Mouse (Mus musculus): ENCODE measurements around the gene Sik1. TPM values are rescaled to one million over a fixed set of nuclear protein-coding genes. Genes with fewer than 3 reads are reported as not detected.

Gene Sik1
- total RNA-seq, 2 experiments from 2014 or later, result 17.2 to 19.6 TPM

DNA sequence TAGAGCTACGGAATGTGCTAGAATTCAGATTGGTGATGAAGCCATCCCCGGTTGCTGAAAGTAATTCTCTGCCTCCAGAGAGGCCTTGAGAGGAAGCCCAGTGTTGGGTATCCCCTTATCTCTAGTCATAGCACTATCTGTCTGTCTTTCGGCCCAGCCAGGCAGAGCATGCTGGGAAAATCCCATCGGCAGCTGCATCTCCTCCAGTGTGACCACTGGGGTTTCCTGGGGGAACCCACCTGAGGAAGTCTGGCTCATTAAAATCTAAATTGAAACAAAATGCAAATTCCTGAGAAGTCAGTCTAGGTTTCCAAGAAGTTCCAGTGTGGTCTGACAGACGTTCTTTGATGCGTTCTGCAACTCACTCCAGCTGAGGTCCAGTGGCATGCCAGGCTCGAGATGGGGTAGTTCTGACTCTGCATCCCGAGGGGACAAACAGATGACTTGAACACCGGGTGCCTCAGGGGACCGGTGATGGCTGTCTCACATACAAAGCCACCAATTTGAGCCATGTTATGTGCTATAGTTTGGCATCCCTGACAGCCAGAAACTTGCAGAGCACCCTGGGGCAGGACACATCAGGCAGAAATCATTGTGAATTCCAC, 19.8 kb upstream of the Sik1 start:
- DNase-seq, result peak; percentile 2

DNA sequence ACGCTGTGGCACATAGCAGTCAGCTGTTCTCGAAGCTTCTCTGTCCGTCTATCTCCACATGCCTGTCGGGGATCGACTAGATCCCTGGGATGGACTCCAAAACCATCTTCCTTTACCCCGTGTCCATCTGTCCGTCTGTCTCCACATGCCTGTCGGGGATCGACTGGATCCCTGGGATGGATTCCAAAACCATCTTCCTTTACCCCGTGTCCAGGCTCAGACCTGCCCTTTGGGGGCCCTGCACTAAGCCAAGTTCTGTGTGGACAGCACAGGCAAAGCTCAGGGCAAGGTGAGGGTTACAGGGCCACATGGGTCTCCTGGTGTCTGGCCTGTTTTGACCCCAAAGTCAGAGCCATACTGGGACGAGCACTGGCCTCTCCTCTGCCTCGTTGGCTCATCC, 19.1 kb upstream of the Sik1 start:
- peak; percentile 4 for DNase-seq

GRCm38 (mm10) chr17:31873973-31874372, 18.4 kb upstream of the Sik1 start:
- peak; percentile 75 for DNase-seq

- peak; percentile 4 for DNase-seq
Measured at GRCm38 (mm10) chr17:31873185-31873870, 17.7 kb upstream of the Sik1 start.

DNA sequence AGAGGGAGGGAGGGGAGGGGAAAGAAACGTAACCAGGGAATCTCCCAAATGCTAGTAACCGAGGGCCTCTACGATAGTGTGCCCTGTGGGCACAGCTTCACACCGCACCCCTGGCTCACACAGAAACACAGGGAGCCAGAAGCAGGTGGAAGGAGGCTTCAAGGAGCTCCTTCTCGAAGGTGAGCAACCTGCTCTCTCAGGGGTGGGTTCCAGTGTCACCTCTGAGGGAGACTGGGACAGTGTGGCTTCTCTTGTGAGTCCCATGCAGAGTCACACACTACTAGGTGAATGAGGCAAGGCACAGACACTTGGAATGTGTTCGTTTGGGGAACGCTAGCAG, 17.2 kb upstream of the Sik1 start:
- peak; percentile 3 for DNase-seq

DNA sequence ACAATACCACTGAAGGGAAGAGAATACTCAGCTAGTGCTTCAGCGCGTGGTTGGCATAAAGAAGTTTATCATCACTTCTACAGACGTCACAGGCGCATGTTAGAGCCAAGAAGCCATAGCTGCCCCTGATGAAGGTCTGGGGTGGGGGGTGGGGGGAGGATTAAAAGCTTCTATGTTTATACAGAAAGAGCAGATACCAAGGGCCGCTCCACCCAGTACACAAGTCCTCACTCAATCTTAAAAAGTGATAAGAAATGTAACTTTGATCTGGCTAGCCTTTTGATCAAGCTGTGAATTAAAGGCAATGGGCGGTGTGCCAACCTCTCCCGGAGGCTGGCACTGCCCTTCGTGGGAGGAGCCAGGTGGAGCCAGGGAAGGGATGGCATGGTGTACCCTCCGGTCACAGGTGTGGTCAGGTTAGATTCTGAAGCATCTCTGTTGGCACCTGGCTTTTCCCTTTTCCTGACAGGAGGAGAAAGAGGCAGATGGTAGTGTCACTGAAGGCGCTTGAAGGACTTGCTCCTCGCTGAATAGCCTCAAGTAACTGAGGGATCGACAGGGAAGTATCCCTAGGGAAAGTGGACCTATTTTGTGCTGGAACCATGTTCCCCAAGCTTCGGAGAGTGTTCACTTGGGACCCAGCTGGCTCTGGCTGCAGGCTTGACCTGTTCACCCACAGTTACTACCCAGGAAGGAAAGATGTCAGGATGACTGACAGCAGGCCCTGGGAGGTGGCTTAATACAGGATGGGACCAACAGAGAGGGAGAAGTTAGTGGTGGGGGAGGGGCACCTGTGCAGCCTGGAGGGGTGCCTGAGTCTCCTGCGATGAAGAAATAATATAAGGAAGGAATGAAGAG, 16.6 kb upstream of the Sik1 start:
- peak; percentile 3 for DNase-seq

- DNase-seq, result peak; percentile 4
Measured at GRCm38 (mm10) chr17:31870931-31871421, 15.4 kb upstream of the Sik1 start.

DNA sequence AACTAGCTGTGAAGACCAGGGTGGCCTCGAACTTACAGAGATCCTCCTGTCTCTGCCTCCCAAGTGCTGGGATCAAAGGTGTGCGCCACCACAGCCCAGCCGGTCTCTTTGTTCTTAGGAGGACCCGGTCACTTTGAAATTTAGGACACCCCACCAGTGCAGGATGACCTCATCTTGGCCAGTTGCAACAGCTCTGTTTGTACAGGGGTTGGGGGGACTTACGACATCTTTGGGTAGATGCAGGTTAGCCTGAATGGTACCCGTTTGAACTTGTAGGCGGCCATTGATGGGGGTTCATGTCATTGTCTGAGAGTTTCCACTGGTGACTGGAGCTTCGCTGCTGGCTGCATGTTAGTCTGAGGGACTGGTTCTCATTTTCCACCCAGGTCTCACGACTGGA, 14.8 kb upstream of the Sik1 start:
- DNase-seq, result peak; percentile 2

- peak; percentile 2 for DNase-seq
Measured at GRCm38 (mm10) chr17:31868076-31868475, 12.5 kb upstream of the Sik1 start.

DNA sequence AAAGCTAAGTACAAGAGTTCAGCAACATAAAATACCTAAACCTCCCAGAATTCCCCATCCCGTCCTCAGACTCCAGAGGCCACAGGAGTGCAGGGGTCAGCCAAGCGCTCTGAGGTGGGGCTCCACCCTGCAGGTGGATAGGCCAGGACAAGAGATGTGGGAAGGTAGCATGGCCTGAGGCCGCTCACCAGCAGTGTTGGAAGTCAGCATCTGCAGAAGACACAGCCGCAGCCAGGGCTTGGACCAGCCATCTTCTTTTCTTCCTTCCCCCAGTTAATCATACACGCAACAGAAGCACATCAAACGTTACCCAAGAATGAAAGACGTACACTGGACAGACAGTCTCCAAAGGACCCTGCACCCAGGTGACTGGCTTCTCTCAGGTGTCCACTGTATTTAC, 11.5 kb upstream of the Sik1 start:
- peak; percentile 2 for DNase-seq

DNA sequence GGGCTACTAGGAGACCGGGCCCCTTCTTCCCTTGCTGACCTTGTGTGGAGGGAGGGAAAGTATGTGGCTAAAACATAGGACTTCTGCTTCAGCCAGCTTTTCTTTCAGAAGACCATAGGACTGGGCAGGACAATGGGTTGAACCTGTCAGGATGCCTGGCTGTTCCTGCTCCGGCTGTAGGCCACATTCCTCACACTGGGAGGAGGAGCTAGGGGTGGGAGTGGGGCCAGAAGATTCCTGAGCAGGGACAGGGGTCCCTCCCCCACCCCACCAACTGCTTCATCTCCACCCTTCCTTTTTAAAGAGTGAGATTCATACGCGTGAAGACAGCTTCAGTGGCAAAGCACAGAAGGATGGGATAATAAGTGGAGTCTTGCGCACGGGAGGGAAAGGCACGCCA, 10.0 kb upstream of the Sik1 start:
- DNase-seq, result peak; percentile 6

DNA sequence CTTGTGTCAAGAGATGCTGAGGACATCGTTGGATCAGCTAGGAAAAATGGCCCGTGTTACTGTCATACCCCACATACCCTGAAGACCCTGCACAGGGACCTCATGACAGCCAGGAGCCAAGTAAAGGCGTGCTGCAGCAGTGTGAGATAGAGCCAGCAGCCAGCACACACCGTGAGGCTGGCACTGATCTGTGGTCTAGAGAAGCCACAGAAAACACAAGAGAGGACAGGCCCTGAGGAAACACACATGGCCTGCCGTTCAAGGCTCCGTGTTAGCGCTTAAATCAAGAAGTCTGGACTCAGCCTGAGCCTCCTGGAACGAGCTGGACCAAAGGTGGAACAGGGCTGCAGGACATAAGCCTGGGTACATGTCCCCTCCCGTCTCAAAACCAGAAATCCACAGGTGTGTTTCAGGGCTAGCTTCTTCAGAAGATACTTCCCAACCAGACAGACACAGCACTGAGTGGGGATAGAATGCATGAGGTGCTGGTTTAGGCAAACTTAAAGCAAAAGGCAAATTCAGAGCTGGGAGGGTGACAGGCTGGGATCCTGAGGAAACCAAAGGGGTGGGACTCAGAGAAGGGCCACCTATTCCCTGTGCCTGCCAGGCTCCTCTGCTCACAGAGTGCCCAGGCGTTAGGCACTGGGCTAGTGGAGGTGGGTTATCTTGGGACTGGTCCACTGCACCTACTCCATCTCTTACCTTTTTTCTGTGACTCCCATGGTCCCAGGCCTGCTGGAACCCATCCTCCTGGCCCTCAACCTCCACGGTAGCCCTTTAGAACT, 9.3 kb upstream of the Sik1 start:
- peak; percentile 3 for DNase-seq

- peak; percentile 3 for DNase-seq
Measured at GRCm38 (mm10) chr17:31863151-31863815, 7.7 kb upstream of the Sik1 start.

DNA sequence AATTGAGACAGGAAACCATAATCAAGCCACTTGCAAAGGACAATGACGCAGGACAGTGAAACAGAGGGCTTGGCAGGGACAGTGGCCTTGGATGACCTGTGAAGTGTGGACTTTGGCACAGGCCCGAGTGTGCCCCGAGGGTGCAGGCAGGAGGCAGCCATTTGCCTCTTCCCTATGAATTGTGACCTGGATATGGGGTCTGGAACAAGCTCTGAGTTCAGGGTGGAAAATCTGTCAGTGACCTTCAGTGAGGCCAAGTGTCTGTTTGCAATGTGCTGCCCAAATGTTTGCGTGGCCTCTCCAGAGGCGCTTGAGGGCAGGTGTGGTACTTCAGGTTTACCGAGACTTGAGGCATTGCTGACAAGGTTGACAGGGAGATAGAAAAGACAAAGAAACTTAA, 6.5 kb upstream of the Sik1 start:
- DNase-seq, result peak; percentile 5

- no peak for DNase-seq
Measured at GRCm38 (mm10) chr17:31861661-31862060, 6.1 kb upstream of the Sik1 start.

DNA sequence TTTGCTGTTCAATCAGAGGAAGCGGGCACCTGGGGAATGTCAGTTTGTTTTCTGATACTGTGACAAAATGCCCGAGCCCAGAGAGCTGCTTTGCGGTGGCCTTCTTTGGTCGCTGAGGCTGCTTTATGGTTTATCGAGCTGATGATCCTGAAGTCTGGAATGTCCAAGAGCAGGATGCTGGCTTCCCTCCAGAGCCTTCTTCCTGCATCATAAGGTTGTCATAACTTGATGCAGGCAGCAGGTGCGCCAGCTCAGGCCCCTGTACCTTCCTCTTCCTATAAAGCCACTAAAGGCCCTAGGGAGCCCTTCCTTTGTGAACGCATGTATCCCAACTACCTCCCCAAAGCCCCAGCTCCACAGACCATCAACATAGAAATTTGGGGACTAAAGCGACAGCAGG, 5.3 kb upstream of the Sik1 start:
- DNase-seq, result no peak

DNA sequence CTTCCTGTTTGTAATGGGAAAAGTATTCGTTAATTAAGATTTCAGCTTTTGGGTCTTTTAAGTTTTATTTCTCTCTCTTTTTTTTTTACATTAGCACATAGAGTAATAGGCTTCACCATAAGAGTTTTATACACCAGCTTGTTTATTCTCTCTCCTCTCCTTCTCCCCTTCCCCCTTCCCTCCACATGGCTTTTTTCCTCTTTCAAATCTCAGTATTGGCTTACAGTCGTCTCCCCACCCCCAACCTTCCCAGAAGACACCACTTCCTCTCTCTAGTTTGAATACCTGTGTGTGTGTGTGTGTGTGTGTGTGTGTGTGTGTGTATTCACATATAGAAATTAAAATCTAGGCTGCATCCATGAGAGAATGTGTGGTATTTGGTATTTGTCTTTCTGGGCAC, 3.8 kb upstream of the Sik1 start:
- no peak for DNase-seq

- DNase-seq, result no peak
Measured at GRCm38 (mm10) chr17:31858786-31859185, 3.2 kb upstream of the Sik1 start.

GRCm38 (mm10) chr17:31857903-31858426, 2.4 kb upstream of the Sik1 start:
- no peak for DNase-seq

GRCm38 (mm10) chr17:31857251-31857650, 1.6 kb upstream of the Sik1 start:
- no peak for DNase-seq

GRCm38 (mm10) chr17:31856519-31857160, 1.0 kb upstream of the Sik1 start:
- DNase-seq, result peak; percentile 83
